Mouse (Mus musculus) midbrain, postnatal 0 days (tissue): ENCODE data around the gene Arhgef1. TPM values are rescaled to one million over a fixed set of nuclear protein-coding genes. Genes with fewer than 3 reads are reported as not detected.
A peak's percentile ranks its signal among the peaks of the same experiment; 100 is the strongest.
"Not testable (repeated sequence)": the region's sequence is repeated elsewhere in the genome, so short reads cannot be mapped to it uniquely, and the experiment has no call there.

Experiments
- ATAC-seq: fragments of 200-750 bp; cut with Nextera tagmentation; 2 replicates; pipeline ENCODE4 v1.8.0; 2017; ENCODE audit warnings: moderate number of reproducible peaks, mild to moderate bottlenecking, moderate TSS enrichment, moderate library complexity; ENCODE audit not compliant: low FRiP score
- DNase-seq: peaks from one replicate; pipeline ENCODE4 v3.0.0-alpha.2; 2015; ENCODE audit warnings: low spot score
- H3K27ac ChIP-seq: fragments of 300-500 bp; sonication (generic); 2 replicates; pipeline ENCODE4 v1.5.1; 2014; ENCODE audit warnings: low read depth, mild to moderate bottlenecking, low read length, mixed read lengths
- H3K27me3 ChIP-seq: fragments of 300-500 bp; sonication (generic); 2 replicates; pipeline ENCODE4 v1.6.1; 2014; ENCODE audit warnings: low read length, control low read depth, mixed read lengths; ENCODE audit not compliant: insufficient read depth
- H3K36me3 ChIP-seq: fragments of 300-500 bp; sonication (generic); 2 replicates; pipeline ENCODE4 v1.6.1; 2014; ENCODE audit warnings: low read length, control low read depth, mixed read lengths; ENCODE audit not compliant: insufficient read depth
- H3K4me1 ChIP-seq: fragments of 300-500 bp; sonication (generic); 2 replicates; pipeline ENCODE4 v1.6.1; 2014; ENCODE audit warnings: mild to moderate bottlenecking, control low read depth, antibody characterized with exemption, low read length, mixed read lengths; ENCODE audit not compliant: insufficient read depth
- H3K4me2 ChIP-seq: fragments of 300-500 bp; sonication (generic); 2 replicates; pipeline ENCODE4 v1.6.1; 2014; ENCODE audit warnings: low read depth, mild to moderate bottlenecking, low read length, mixed read lengths; ENCODE audit not compliant: poor library complexity, severe bottlenecking
- H3K4me3 ChIP-seq: fragments of 300-500 bp; sonication (generic); 2 replicates; pipeline ENCODE4 v1.5.1; 2014; ENCODE audit warnings: low read depth, mild to moderate bottlenecking, low read length, moderate library complexity
- H3K9ac ChIP-seq: fragments of 300-500 bp; sonication (generic); replicated peaks from 2 replicates; pipeline ENCODE4 v1.6.1; 2014; ENCODE audit warnings: mild to moderate bottlenecking, low read length, moderate library complexity, mixed read lengths; ENCODE audit not compliant: poor library complexity, severe bottlenecking
- H3K9me3 ChIP-seq: fragments of 300-500 bp; sonication (generic); 2 replicates; pipeline ENCODE4 v1.6.1; 2016; ENCODE audit warnings: low read length, control low read depth
- CTCF ChIP-seq: IDR thresholded peaks from 2 replicates; pipeline ENCODE4 v1.5.1; 2016; ENCODE audit warnings: antibody characterized with exemption, mild to moderate bottlenecking
- WGBS: fragments of 180-500 bp; shearing (Covaris S2); extraction: QIAGEN DNeasy Blood & Tissue Kit; methylation state at CpG from one replicate; pipeline ENCODE4 v1.1.7; 2014; 5-methylcytosine and 5-hydroxymethylcytosine counted together
- polyA plus RNA-seq: library from polyadenylated mRNA; unstranded; fragments of >200 nt; fragmentation: Nextera tagmentation; extraction: Ambion mirVana; gene quantifications from 2 replicates; pipeline ENCODE4 v1.2.1, GENCODE M21; 2015
- total RNA-seq: library from RNA; depleted of rRNA; stranded (reverse); fragments of >200 nt; gene quantifications from 2 replicates; pipeline ENCODE4 v1.2.3, GENCODE M21; 2014

Gene Arhgef1
- total and polyA plus RNA-seq, 2 experiments from 2014 or later: 19.1 to 33.0 TPM

GRCm38 (mm10) chr7:24887096-24887495, 15.6 kb upstream of the Arhgef1 start:
- DNase-seq (no peak), ATAC-seq (no peak)
- H3K4me2 ChIP-seq: no peak overlapping the region
- H3K36me3 ChIP-seq: peaks cover 34% of the 10 kb centered on the region
- no peak for TF ChIP-seq CTCF
- no peaks in the 10 kb centered on the region for H3K27me3 ChIP-seq
- WGBS: 77% methylated on average over 4 of the region's 4 CpGs
- peaks cover 9% of the 10 kb centered on the region for H3K4me1 ChIP-seq
- no peak overlapping the region for H3K27ac ChIP-seq
- no peaks in the 10 kb centered on the region for H3K9me3 ChIP-seq
- H3K9ac ChIP-seq: 0 out of 2 replicates have a peak overlapping the region, but pooled peaks have one; percentile 13
- no peak overlapping the region for H3K4me3 ChIP-seq

- H3K9ac ChIP-seq: no peak overlapping the region
- DNase-seq (no peak), ATAC-seq (no peak)
- 84% methylated on average over 6 of the region's 6 CpGs for WGBS
- H3K4me1 ChIP-seq: peaks cover 9% of the 10 kb centered on the region
- no peak overlapping the region for H3K4me2 ChIP-seq
- H3K4me3 ChIP-seq: no peak overlapping the region
- no peak overlapping the region for H3K27ac ChIP-seq
- no peak for TF ChIP-seq CTCF
- H3K9me3 ChIP-seq: no peaks in the 10 kb centered on the region
- H3K27me3 ChIP-seq: no peaks in the 10 kb centered on the region
- H3K36me3 ChIP-seq: peaks cover 34% of the 10 kb centered on the region
Observed at GRCm38 (mm10) chr7:24889431-24890220, 13.1 kb upstream of the Arhgef1 start.

- DNase-seq: peak; percentile 86
- Histone ChIP-seq H3K4me2 (no peak overlapping the region), H3K36me3 (peaks cover 34% of the 10 kb centered on the region), H3K4me1 (peaks cover 9% of the 10 kb centered on the region), H3K27me3 (no peaks in the 10 kb centered on the region), H3K4me3 (no peak overlapping the region), H3K9ac (no peak overlapping the region), H3K27ac (no peak overlapping the region), H3K9me3 (no peaks in the 10 kb centered on the region)
- peak; percentile 55; the same call in 1 of the 2 replicates for ATAC-seq
- peak; percentile 99 for TF ChIP-seq CTCF
- WGBS: 29% methylated on average over 10 of the region's 10 CpGs
Observed at GRCm38 (mm10) chr7:24890281-24891216, 12.2 kb upstream of the Arhgef1 start.

GRCm38 (mm10) chr7:24891241-24892124, 11.2 kb upstream of the Arhgef1 start:
- Histone ChIP-seq H3K4me1 (no peaks in the 10 kb centered on the region), H3K27me3 (no peaks in the 10 kb centered on the region), H3K27ac (no peak overlapping the region), H3K9me3 (no peaks in the 10 kb centered on the region), H3K36me3 (peaks cover 34% of the 10 kb centered on the region), H3K4me3 (no peak overlapping the region), H3K9ac (no peak overlapping the region), H3K4me2 (no peak overlapping the region)
- WGBS: 74% methylated on average over 3 of the region's 3 CpGs
- no peak for ATAC-seq
- no peak for DNase-seq
- TF ChIP-seq CTCF: no peak

DNA sequence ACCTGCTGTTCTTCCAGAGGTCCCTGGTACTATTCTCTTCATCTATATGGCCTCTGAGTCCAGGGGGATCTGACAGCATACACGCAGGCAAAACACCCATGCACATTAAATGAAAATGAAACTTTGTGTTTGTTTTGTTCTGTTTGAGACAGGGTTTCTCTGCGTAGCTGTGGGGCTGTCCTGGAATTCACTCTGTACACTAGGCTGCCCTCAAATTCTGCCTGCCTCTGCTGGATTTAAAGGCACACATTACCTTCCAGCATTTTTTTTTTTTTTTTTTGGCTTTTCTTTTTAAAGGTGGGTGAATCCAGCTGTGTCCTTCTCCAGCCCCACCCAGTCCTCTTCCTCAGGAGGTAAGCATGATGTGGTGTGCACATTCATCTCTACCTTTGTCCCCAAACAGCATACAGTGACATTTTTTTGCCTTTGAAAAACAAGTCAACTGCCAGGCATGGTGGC, 10.6 kb upstream of the Arhgef1 start:
- Histone ChIP-seq H3K9me3 (no peaks in the 10 kb centered on the region), H3K4me2 (no peak overlapping the region), H3K9ac (no peak overlapping the region), H3K4me1 (no peaks in the 10 kb centered on the region), H3K4me3 (no peak overlapping the region), H3K27me3 (no peaks in the 10 kb centered on the region), H3K36me3 (peaks cover 31% of the 10 kb centered on the region), H3K27ac (no peak overlapping the region)
- no peak for ATAC-seq
- DNase-seq: no peak
- WGBS: 70% methylated on average over 2 of the region's 2 CpGs
- TF ChIP-seq CTCF: no peak

DNA sequence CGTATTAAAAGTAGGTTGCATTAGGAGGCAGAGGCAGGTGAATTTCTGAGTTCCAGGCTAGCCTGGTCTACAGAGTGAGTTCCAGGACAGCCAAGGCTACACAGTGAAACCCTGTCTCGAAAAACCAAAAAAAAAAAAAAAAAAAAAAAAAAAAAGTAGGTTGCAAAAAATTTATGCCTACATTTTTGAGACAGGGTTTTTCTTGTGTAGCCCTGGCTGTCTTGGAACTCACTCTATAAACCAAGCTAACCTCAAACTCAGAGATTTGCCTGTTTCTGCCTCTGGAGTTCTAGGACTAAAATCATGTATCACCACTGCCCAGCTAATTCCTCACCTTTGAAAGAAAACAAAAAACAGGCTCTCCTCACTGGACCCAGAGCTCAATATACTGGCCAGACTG, 7.0 kb upstream of the Arhgef1 start:
- H3K9ac ChIP-seq, H3K4me3 ChIP-seq, H3K4me2 ChIP-seq, DNase-seq, H3K9me3 ChIP-seq, H3K27ac ChIP-seq, H3K4me1 ChIP-seq, H3K27me3 ChIP-seq, H3K36me3 ChIP-seq, ATAC-seq: not testable (repeated sequence)
- 96% methylated on average over 2 of the region's 2 CpGs for WGBS
